Mouse (Mus musculus) ES-Bruce4 (cell line): Measurements from ENCODE around the gene Casz1.

Source experiments
- CTCF ChIP-seq: IDR thresholded peaks from one replicate; pipeline ENCODE4 v1.8.1; 2011; ENCODE audit warnings: low read depth, low read length
- EP300 ChIP-seq: IDR thresholded peaks from 2 replicates; pipeline ENCODE4 v1.6.1; 2011; ENCODE audit warnings: low read depth, low read length; ENCODE audit not compliant: insufficient read depth
- POLR2A ChIP-seq: IDR thresholded peaks from one replicate; pipeline ENCODE4 v1.8.1; 2011; ENCODE audit warnings: low read length; ENCODE audit not compliant: insufficient read depth

- TF ChIP-seq POLR2A (no peak), CTCF (no peak), EP300 (no peak)
Measured at GRCm38 (mm10) chr4:148876867-148877266, 72.6 kb downstream of the Casz1 start.
